Mouse (Mus musculus) megakaryocyte-erythroid progenitor cell, adult 5 weeks (primary cell): ENCODE measurements around the gene Vmn1r43. TPM values are rescaled to one million over a fixed set of nuclear protein-coding genes. Genes with fewer than 3 reads are reported as not detected.

ENCODE experiments used
- polyA plus RNA-seq: library from polyadenylated mRNA; stranded (reverse); fragments of >175 nt; gene quantifications from 2 replicates; pipeline ENCODE4 v1.2.3, GENCODE M21; 2012

Gene Vmn1r43
- not detected in 2 replicates for polyA plus RNA-seq

GRCm38 (mm10) chr6:89876313-89876712 is at the start of gene Vmn1r43, which contains the start of gene Vmn1r42:
TSS of gene Vmn1r43 (minus strand) at chr6:89876413.
TSS of gene Vmn1r42 (minus strand) at chr6:89876413.

GRCm38 (mm10) chr6:89883360-89883759 is 7.1 kb upstream of the Vmn1r43 start, which contains the start of gene Vmn1r44:
TSS of gene Vmn1r44 (plus strand) at chr6:89883660.

Other genes starting within 250 kb of the Vmn1r43 start
- 5.9 and 7.9 TPM in 2 replicates for gene Txnrd3, start 232.4 kb downstream of the Vmn1r43 start, polyA plus RNA-seq
- not detected in 2 replicates for gene Vmn1r40, start 168.9 kb downstream of the Vmn1r43 start, polyA plus RNA-seq
- not detected in 2 replicates for gene Vmn1r41, start 135.6 kb downstream of the Vmn1r43 start, polyA plus RNA-seq
- gene Vmn1r42, start within 50 bp of the Vmn1r43 start, polyA plus RNA-seq, result not detected in 2 replicates
- not detected in 2 replicates for gene Vmn1r44, start 7.2 kb upstream of the Vmn1r43 start, polyA plus RNA-seq
- gene Vmn1r45, start 64.2 kb upstream of the Vmn1r43 start, polyA plus RNA-seq, result not detected in 2 replicates
- gene Vmn1r46, start 92.9 kb upstream of the Vmn1r43 start, polyA plus RNA-seq, result not detected in 2 replicates
- not detected in 2 replicates for gene Vmn1r47, start 139.7 kb upstream of the Vmn1r43 start, polyA plus RNA-seq
- not detected in 2 replicates for gene Vmn1r48, start 160.4 kb upstream of the Vmn1r43 start, polyA plus RNA-seq
- gene Vmn1r49, start 202.1 kb upstream of the Vmn1r43 start, polyA plus RNA-seq, result not detected in 2 replicates
- not detected in 2 replicates for gene Vmn1r50, start 225.0 kb upstream of the Vmn1r43 start, polyA plus RNA-seq
- gene Vmn1r51, start 246.2 kb upstream of the Vmn1r43 start, polyA plus RNA-seq, result not detected in 2 replicates